Mouse (Mus musculus) common myeloid progenitor, adult 5-6 weeks (primary cell): ENCODE measurements at regions not wholly inside any gene's neighbourhood (a gene's known extent, or its start where the extent isn't known, plus 50 kb on each side); places are given as distances from the start of the nearest gene placed in this dataset.

Experiments used
- ATAC-seq: replicated peaks from 2 replicates; pipeline ENCODE4 v1.8.0; 2016; ENCODE audit warnings: low read depth, mild to moderate bottlenecking, moderate TSS enrichment, inconsistent platforms; ENCODE audit not compliant: poor library complexity, severe bottlenecking

DNA sequence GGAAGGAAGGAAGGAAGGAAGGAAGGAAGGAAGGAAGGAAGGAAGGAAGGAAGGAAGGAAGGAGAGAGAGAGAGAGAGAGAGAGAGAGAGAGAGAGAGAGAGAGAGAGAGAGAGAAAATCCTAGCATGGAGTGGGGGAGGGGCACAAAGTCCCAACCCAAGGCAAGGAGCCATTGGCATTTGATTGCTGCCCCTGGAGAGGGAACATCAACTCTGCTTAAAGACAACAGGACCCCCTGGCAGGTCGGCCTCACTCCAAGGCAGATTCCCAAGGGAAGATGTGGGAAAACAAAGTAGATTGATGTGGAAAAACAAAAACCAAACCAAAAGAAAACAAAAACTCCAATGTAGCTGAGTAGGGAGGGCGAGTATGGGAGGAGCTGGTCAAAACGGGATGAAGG, 49.9 kb upstream of the Fzd10 start:
- ATAC-seq = no peak

DNA sequence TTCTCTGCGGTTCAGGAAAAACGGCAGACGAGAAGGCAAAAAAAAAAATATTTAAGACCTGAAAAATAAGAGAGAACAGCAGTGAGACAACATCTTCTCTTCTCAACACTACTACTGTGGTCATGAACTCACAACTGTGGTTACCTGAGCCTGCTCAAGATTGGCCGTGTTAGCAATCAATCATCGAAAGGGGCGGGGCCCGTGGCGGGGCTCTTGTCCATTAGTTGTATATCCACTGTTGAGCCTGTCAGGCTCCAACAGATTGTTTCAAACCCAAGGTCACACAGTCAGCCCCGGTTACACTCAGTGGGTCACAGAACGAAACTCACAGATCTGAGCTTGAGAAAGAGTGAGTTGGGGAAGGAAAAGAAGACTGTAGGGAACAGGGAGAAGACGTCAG, 50.8 kb upstream of the Fzd10 start:
- no peak for ATAC-seq

DNA sequence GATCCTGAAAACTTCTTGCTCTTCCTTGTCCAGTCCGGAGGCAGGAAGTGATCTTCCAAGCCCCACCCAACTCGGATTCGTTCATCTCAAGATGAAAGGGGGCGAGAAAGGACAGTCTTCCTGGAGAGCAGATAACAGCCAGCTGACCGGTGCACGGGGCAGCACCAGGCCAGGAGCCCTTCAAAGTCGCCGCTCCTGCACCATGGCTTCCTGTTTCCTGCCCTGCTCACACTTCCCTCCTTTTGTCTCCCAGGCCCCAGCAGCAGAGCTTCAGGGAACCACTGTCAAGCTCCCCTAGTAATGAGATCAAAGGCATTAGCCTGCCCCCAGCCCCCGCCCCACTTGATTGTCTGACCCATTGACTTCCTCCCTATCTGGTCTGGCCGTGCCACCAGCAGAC, 58.6 kb upstream of the Fzd10 start:
- no peak for ATAC-seq

GRCm38 (mm10) chr5:128538646-128539045, 62.0 kb upstream of the Fzd10 start:
- ATAC-seq = no peak

DNA sequence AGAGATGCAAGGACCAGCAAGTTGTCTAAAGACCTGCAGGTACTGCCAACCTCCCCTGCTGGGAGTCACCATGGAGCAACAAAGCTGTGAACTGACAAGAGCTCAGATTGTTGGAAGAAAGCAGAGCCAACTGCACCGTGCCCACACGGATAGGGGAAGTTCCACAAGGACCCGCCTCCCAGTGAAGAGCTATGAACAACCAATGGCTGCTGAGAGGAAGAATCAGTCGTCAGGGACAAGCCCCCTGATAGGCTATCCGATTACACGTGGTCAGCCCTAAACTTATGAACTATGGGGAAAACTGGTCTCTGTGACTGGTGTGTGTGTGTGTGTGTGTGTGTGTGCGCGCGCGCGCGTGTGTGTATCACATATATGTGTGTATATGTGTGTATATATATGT, 63.4 kb upstream of the Fzd10 start:
- ATAC-seq = no peak

DNA sequence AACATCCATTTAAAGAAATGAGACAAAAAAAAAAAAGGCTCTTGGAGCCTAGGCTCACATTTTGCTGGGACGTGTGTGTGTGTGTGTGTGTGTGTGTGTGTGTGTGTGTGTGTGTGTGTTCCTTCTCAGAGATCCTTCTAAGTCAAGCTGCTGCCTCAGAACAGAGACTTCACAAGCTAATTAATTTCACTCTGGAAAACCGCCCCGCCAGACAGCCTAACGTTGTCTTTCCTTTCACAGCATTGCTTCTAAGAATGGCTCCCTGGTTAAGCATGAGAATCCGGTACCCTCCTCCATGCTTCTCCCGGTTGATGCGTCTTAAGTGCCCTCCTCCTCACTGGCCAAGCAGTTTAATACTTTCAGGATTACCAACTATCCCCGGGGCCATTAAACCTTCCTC, 64.3 kb upstream of the Fzd10 start:
- no peak for ATAC-seq

DNA sequence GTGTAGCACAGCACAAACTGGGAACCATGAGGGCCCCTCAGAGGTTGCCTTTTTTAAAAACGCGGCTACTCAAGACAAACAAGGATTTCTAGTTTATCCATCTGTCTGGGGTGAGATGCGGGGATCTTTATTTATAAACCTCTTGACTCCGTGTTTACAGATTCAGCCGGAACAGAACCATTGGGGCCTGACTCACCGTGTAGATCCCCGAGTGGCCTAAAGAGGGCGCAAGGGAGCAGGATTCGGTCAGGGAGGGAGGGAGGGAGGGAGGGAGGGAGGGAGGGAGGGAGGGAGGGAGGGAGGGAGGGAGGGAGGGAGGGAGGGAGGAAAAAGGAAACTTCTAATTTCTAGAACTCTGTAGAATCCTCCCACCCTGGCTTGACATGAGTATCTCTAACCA, 73.4 kb upstream of the Fzd10 start:
- ATAC-seq = no peak

GRCm38 (mm10) chr5:128526432-128526831, 74.2 kb upstream of the Fzd10 start:
- no peak for ATAC-seq

- no peak for ATAC-seq
Measured at GRCm38 (mm10) chr5:128524377-128525280, 76.0 kb upstream of the Fzd10 start.

DNA sequence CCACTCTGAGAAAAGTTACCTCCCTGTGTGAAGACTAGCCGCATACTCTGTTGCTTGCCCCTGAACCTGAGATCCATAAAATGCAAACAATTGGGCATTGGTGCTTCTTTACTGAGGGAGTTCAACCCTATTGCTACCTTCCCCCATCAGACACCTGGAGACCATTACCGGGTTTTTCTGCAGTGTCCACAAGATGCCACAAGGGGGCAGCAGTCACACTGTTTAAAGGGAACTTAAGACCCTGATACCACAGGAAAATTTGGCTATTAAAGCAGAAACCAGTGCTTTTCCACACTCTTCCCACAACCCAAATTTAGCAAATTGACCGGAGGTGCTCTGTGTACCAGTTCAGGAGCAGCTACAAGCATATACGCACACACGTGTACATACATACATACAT, 78.0 kb upstream of the Fzd10 start:
- ATAC-seq = peak; percentile 69

DNA sequence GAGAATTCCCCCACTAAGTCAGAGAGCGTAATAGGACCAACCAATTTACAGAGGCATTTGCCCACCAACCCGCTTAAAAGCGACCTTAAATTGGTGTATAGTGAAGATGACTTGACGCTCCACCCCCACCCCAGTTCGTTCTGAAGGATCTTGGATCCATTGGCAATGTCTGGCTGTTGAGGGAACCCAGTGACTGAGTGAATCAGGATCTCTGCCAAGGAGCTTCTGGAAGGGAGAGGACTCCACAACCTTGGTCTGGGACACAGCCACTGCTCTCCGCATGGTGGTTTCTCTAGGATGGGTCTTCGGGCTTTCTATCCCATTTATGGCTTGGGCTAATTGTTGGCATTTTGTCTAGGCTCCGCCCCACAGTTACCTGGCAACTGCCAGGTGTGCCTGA, 83.3 kb upstream of the Fzd10 start:
- no peak for ATAC-seq

DNA sequence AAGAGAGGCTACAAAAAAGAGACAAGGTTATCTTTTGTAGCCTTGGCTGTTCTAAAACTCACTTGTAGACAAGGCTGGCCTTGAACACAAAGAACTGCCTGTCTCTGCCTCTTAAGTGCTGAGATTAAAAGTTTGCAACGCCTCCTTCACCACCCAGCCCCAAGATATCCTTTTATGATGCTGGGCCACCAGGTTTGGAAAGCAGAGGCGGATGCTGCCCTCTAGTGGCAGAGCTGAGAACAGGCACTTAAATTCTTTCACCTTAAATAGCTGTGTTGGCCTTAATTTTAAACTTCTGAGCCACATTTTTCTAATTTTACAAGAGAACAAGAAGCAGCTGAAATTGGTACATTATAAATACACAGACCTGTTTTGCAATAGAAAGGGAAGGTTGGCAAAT, 82.5 kb upstream of the Tmem132d start:
- ATAC-seq = no peak; the same call in 1 of the 2 replicates

DNA sequence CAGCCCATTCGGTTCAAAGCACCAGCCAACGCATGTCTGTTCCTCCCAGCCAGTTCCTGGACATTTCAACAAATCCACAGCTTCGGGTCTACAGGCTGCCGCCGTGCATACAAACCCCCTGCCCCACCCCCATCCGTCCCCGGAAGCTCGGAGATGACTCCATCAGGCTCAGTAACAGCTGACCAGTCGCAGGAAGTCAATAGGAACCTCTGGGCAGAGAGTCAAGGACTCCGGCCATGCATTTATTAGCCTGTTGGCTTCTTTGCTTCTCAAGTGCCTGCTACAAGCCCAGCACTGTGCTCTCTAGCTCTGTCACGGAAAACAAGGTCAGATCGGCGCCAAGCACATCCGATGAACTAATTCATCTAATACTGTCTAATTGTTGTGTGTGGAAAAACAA, 80.4 kb upstream of the Tmem132d start:
- ATAC-seq = no peak

DNA sequence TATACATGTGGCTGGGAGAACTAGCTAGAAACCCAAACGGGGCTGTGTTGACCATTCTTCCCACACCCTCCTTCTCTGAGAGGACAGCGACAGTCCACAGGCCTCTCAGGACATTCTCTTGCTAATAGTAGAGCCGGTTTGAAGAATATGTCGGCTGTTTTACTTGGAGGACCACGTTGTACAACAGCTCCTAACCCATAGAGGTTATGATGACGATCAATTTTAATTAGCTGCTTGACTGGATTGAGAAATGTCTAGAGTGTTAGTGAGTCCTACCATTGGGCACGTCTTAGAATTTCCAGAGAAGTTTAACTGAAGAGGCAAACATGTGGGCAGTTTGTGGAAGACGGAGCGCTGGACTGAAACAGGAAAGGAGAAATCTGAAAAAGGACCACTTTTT, 79.7 kb upstream of the Tmem132d start:
- no peak for ATAC-seq

GRCm38 (mm10) chr5:128504502-128504901, 71.6 kb upstream of the Tmem132d start:
- ATAC-seq = no peak

GRCm38 (mm10) chr5:128499488-128499887, 66.6 kb upstream of the Tmem132d start:
- ATAC-seq = no peak

DNA sequence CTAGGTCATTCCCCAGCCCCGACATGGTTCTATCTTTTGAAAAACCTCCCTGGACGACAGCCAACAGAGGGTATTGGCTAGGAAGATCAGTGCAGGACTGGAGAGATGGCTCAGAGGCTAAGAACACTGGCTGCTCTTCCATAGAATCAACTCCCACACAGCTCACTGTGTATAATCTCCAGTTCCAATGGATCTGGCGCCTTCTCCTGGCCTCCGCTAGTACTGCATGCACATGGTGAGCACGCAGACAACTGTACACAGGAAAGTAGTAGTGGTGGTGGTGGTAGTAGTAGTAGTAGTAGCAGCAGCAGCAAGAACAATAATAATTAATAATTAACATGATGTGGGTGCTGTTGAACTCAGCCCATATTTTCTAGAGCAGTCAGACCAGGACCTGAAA, 66.2 kb upstream of the Tmem132d start:
- no peak for ATAC-seq

- ATAC-seq = no peak
Measured at GRCm38 (mm10) chr5:128492541-128492940, 59.7 kb upstream of the Tmem132d start.

DNA sequence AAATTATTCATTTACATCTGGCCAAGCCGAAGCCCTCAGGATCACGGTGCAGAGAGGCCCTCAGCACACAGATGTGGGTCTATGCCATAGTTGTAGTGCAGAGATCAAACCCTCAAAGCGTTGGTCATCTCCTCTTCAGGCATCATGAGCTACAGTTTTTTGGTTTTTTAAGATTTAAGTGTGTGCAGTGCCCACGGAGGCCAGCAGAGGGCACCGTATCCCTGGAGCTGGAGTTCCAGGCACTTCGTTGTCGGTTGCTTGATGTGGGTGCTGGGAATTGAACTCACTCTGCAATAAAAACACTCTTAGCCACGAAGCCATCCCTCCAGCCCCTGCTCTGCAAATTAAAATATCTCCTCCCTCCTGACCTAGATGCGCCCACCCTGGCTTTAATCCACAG, 58.3 kb upstream of the Tmem132d start:
- no peak for ATAC-seq

DNA sequence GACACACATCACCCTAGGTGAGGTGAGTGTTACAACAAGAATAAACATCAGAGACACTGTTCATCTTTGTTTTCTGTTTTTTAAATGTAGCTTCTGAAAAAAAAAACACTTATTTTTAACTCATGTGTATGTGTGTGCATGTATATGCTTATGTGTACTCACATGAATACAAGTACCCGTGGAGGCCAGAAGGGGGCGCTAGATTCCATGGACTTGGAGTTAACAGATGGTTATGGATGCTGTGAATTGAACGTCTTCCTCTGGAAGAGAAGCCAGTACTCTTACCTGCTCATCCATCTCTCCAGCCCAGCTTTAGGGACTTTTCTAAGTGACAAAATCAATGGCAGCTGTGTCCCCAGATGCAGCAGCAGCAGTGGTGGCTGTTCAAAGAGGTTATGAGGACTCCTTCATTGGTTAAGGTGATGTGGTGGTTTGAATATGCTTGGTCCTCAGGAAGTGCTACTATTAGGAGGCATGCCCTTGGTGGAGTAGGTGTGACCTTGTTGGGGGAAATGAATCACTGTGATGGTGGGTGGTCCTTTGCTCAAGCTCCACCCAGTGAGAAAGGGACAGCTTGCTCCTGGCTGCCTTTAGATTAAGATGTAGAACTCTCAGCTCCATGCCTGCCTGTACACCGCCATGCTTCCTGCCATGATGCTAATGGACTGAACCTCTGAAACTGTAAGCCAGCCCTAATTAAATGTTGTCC, 56.1 kb upstream of the Tmem132d start:
- ATAC-seq = no peak

- ATAC-seq = no peak
Measured at GRCm38 (mm10) chr5:128487371-128487770, 54.5 kb upstream of the Tmem132d start.

DNA sequence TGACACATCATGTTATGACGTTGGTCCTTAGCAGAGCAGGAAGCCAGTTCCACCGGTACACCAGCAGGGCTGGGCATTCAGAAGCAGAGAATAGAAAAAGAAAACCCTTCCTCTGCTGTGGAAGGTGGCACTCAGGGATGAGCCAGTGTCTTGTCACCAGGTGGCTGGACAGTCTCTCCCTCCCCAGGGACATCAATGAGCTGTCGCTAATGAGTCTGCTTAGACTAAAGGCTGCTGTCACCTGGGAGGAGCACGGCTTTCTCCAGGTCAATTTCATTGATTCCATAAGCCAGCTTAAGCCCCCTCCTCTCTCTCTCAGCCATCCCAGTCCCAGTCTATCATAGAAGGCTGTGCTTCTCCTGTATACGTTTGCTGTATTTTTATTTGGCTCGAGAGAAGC, 51.2 kb upstream of the Tmem132d start:
- no peak for ATAC-seq
